Mouse (Mus musculus) neural tube, embryonic 13.5 days (tissue): Measurements from ENCODE around the gene Sec61a1. TPM values are rescaled to one million over a fixed set of nuclear protein-coding genes. Genes with fewer than 3 reads are reported as not detected.

Source experiments
- ATAC-seq: fragments of 200-750 bp; cut with Nextera tagmentation; 2 replicates; pipeline ENCODE4 v1.8.0; 2017; ENCODE audit warnings: low read depth, mild to moderate bottlenecking, moderate TSS enrichment, moderate library complexity
- H3K27ac ChIP-seq: fragments of 300-500 bp; sonication (generic); replicated peaks from 2 replicates; pipeline ENCODE4 v1.5.1; 2015; ENCODE audit warnings: moderate library complexity, mild to moderate bottlenecking, inconsistent platforms
- H3K27me3 ChIP-seq: fragments of 300-500 bp; sonication (generic); 2 replicates; pipeline ENCODE4 v1.6.1; 2015; ENCODE audit warnings: mild to moderate bottlenecking, inconsistent platforms
- H3K36me3 ChIP-seq: fragments of 300-500 bp; sonication (generic); 2 replicates; pipeline ENCODE4 v1.6.1; 2015; ENCODE audit warnings: mild to moderate bottlenecking, inconsistent platforms
- H3K4me1 ChIP-seq: fragments of 300-500 bp; sonication (generic); replicated peaks from 2 replicates; pipeline ENCODE4 v1.6.1; 2015; ENCODE audit warnings: inconsistent platforms
- H3K4me2 ChIP-seq: fragments of 300-500 bp; sonication (generic); 2 replicates; pipeline ENCODE4 v1.6.1; 2015; ENCODE audit warnings: inconsistent platforms, mild to moderate bottlenecking, moderate library complexity
- H3K4me3 ChIP-seq: fragments of 300-500 bp; sonication (generic); 2 replicates; pipeline ENCODE4 v1.5.1; 2015; ENCODE audit warnings: mild to moderate bottlenecking, inconsistent platforms
- H3K9ac ChIP-seq: fragments of 300-500 bp; sonication (generic); 2 replicates; pipeline ENCODE4 v1.6.1; 2015; ENCODE audit warnings: moderate library complexity, mild to moderate bottlenecking, inconsistent platforms
- H3K9me3 ChIP-seq: fragments of 300-500 bp; sonication (generic); 2 replicates; pipeline ENCODE4 v1.6.1; 2016; ENCODE audit warnings: inconsistent platforms
- WGBS: fragments of 180-500 bp; shearing (Covaris S2); methylation state at CpG from one replicate; pipeline ENCODE4 v1.1.7; 2015; 5-methylcytosine and 5-hydroxymethylcytosine counted together
- polyA plus RNA-seq: library from polyadenylated mRNA; unstranded; fragments of >200 nt; fragmentation: Nextera tagmentation; extraction: Ambion mirVana; gene quantifications from 2 replicates; pipeline ENCODE4 v1.2.1, GENCODE M21; 2015

The Sec61a1 gene
- polyA plus RNA-seq, result 164 and 173 TPM in 2 replicates

DNA sequence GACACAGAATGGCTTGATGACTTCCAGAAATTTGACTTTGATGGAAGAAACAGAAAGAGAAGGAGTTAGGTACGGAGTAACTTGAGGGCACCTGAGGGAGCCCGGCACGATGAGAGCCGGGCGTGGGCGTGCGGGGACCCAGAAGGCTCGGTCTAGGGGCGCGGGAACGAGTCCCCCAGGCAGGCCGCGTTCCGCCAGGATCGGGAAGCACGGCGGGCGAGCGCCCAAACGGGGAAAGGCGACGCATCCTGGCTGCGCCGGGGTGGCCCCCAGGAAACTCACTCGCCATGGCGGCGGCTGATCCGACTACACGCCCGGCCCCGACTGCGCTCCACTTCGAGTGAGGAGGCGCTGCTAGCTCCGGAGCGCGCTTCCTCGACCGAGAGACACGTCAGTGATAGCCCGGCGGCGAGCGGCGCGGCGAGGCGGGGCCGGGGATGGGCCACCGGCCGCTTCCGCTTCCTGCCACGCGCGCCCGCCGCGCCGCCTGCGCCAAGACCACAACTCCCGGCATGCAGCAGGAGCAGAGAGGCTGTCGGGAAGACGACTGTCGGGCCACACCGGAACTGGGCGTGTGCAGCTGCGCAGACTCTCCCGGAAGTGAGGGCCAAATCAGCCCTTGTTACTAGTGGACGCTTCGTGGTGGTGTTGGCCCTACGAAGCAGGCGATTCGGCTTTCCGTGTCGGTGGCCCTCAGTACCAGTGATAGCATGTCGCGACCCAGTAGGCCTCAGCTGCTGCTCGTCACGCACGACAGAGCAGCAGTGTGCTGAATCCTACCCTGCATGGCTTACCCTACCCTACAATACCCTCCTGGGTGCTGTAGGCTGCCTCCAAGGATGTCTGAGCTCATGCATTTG lies at the start of gene Sec61a1:
Gene Sec61a1 (minus strand): TSS at position 502 of the 860 bp plus-strand sequence.
- Histone ChIP-seq H3K4me2 (peak within 1 kb of the TSS; percentile 95), H3K27me3 (no peaks in the 10 kb centered on the region), H3K27ac (peak within 1 kb of the TSS; percentile 93), H3K9ac (peak within 1 kb of the TSS; percentile 92), H3K36me3 (peaks cover 26% of the 10 kb centered on the region), H3K4me1 (peaks cover 33% of the 10 kb centered on the region), H3K4me3 (peak within 1 kb of the TSS; percentile 96), H3K9me3 (no peaks in the 10 kb centered on the region)
- peak; percentile 98 for ATAC-seq
- WGBS, result under 1% methylated on average over 79 of the region's 80 CpGs

- Histone ChIP-seq H3K9ac (no peak overlapping the region), H3K4me3 (no peak overlapping the region), H3K4me1 (no peaks in the 10 kb centered on the region), H3K9me3 (no peaks in the 10 kb centered on the region), H3K27me3 (peaks cover 24% of the 10 kb centered on the region), H3K36me3 (no peaks in the 10 kb centered on the region), H3K4me2 (no peak overlapping the region), H3K27ac (no peak overlapping the region)
- ATAC-seq, result no peak
- WGBS, result 8% methylated on average over 7 of the region's 7 CpGs
Observed at GRCm38 (mm10) chr6:88566676-88567075, 48.0 kb upstream of the Sec61a1 start.

DNA sequence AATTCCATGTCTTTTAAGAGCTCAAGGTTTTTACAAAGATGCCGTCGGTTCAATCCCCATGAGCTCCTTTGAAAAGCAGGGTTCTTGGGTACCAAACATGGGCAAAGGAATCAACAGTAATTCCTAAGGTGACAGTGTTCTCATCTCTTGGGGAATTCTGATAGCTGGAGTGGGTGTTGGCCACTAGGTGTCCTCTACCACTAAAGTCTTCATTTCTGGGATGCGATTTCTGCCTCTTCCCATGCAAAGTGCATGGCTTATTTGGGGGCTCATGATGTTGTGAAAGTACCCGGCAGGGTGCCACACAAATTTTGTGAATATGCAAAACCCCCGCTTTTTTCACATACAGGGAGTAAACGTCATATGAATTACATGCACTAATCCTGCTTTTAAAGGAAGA lies 46.3 kb upstream of the Sec61a1 start:
- H3K4me3 ChIP-seq, result no peak overlapping the region
- H3K9ac ChIP-seq, result no peak overlapping the region
- WGBS, result 41% methylated on average over 6 of the region's 6 CpGs
- H3K36me3 ChIP-seq, result no peaks in the 10 kb centered on the region
- peaks cover 24% of the 10 kb centered on the region for H3K27me3 ChIP-seq
- ATAC-seq, result no peak
- no peak overlapping the region for H3K4me2 ChIP-seq
- H3K27ac ChIP-seq, result no peak overlapping the region
- no peaks in the 10 kb centered on the region for H3K4me1 ChIP-seq
- H3K9me3 ChIP-seq, result no peaks in the 10 kb centered on the region

DNA sequence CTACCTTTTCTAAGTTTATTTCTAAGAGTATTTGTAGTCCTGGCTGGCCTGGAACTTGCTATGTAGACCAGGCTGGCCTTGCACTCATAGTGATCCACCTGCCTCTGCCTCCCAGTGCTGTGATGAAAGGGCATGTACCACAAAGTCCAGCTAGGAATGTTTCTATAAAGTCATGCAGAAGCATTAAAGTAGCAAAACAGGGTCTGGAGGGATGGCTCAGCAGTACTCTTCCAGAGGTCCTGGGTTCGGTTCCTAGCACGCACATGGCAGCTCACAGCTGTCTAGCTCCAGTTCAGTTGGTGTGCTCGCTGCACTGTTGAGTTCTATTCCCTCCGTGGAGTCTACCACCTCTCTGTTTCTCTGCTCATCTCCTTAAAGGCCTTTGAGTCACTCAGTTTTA lies 41.5 kb upstream of the Sec61a1 start:
- H3K4me1 ChIP-seq, result no peaks in the 10 kb centered on the region
- 90% methylated on average over 4 of the region's 4 CpGs for WGBS
- H3K36me3 ChIP-seq, result no peaks in the 10 kb centered on the region
- ATAC-seq, result no peak
- no peak overlapping the region for H3K4me3 ChIP-seq
- H3K4me2 ChIP-seq, result no peak overlapping the region
- no peak overlapping the region for H3K27ac ChIP-seq
- H3K27me3 ChIP-seq, result 0 out of 2 replicates have a peak, but pooled peaks cover 7% of the 10 kb centered on the region
- no peaks in the 10 kb centered on the region for H3K9me3 ChIP-seq
- no peak overlapping the region for H3K9ac ChIP-seq

DNA sequence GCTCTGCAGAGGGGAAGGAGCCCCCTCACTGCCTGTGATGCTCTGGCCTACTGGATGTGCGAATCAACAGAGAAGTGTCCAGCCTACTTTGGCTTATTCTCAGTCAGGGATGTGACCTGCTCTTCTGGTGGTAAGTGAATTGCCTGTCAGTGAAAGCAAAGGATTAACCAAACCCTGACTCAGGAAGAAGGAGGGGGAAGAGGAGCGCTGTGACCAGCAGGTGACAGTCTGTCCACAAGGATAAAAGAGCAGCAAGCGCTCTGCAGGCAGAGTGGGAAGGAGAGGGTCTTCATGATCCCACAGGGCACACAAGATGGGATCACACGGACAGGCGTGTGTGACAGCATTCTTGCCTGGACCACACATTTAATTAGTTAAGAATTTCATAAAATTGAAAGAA lies 41.0 kb upstream of the Sec61a1 start:
- ATAC-seq, result no peak
- Histone ChIP-seq H3K27me3 (0 out of 2 replicates have a peak, but pooled peaks cover 4% of the 10 kb centered on the region), H3K36me3 (no peaks in the 10 kb centered on the region), H3K27ac (no peak overlapping the region), H3K4me2 (no peak overlapping the region), H3K4me3 (no peak overlapping the region), H3K9ac (no peak overlapping the region), H3K4me1 (no peaks in the 10 kb centered on the region), H3K9me3 (no peaks in the 10 kb centered on the region)
- WGBS, result 47% methylated on average over 5 of the region's 5 CpGs

GRCm38 (mm10) chr6:88558076-88558475 lies 39.4 kb upstream of the Sec61a1 start:
- H3K4me1 ChIP-seq, result no peaks in the 10 kb centered on the region
- no peak overlapping the region for H3K4me3 ChIP-seq
- ATAC-seq, result no peak
- H3K4me2 ChIP-seq, result no peak overlapping the region
- 85% methylated on average over 1 of the region's 1 CpGs for WGBS
- no peaks in the 10 kb centered on the region for H3K9me3 ChIP-seq
- no peak overlapping the region for H3K9ac ChIP-seq
- H3K36me3 ChIP-seq, result no peaks in the 10 kb centered on the region
- H3K27me3 ChIP-seq, result no peaks in the 10 kb centered on the region
- H3K27ac ChIP-seq, result no peak overlapping the region

DNA sequence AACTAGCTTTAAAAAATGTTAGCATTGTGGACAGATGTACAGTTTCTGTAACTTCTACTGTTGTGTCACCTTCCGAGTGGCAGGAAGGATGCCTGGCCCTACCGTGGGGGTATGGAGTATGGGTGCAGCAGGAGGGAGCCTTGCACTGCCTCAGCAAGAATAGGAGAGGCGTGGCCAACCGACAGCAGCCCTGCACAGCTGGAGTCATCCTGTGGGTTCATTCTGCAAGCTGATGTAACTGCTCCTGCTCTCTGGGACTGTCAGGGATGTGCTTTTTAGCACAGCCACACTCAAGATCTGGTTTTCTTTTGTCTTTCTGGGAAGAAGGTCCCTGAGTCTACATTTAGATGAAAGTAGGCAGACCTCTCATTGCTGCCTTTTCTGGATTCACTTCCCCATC lies 38.8 kb upstream of the Sec61a1 start:
- H3K4me1 ChIP-seq, result no peaks in the 10 kb centered on the region
- no peak overlapping the region for H3K4me3 ChIP-seq
- no peaks in the 10 kb centered on the region for H3K36me3 ChIP-seq
- H3K9ac ChIP-seq, result no peak overlapping the region
- H3K27me3 ChIP-seq, result no peaks in the 10 kb centered on the region
- WGBS, result 14% methylated on average over 4 of the region's 4 CpGs
- H3K4me2 ChIP-seq, result no peak overlapping the region
- H3K9me3 ChIP-seq, result no peaks in the 10 kb centered on the region
- H3K27ac ChIP-seq, result no peak overlapping the region
- ATAC-seq, result no peak

DNA sequence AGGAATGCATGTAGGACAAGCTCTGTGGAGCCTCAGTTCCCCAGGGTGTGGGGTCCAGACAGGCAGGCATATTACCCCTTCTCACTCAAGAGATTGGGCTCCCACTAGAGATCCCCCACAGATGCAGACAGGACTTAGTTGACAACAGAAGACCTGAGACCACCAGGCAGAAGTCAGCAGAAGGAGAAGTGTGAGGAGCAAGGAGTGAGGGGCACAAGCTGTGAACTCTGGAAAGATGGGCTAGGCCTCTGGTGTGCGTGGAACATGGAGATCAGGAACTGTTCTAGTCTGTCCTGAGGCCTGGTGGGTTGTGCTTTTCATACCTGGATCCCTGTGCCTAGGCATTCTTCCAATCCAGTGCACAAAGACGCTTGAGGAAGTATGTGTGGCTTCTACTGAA lies 31.2 kb upstream of the Sec61a1 start:
- Histone ChIP-seq H3K9me3 (no peaks in the 10 kb centered on the region), H3K27me3 (peaks cover 21% of the 10 kb centered on the region), H3K36me3 (no peaks in the 10 kb centered on the region), H3K4me1 (peaks cover 8% of the 10 kb centered on the region), H3K4me3 (no peak overlapping the region), H3K9ac (no peak overlapping the region), H3K4me2 (no peak overlapping the region), H3K27ac (no peak overlapping the region)
- WGBS, result 89% methylated on average over 2 of the region's 2 CpGs
- no peak for ATAC-seq

DNA sequence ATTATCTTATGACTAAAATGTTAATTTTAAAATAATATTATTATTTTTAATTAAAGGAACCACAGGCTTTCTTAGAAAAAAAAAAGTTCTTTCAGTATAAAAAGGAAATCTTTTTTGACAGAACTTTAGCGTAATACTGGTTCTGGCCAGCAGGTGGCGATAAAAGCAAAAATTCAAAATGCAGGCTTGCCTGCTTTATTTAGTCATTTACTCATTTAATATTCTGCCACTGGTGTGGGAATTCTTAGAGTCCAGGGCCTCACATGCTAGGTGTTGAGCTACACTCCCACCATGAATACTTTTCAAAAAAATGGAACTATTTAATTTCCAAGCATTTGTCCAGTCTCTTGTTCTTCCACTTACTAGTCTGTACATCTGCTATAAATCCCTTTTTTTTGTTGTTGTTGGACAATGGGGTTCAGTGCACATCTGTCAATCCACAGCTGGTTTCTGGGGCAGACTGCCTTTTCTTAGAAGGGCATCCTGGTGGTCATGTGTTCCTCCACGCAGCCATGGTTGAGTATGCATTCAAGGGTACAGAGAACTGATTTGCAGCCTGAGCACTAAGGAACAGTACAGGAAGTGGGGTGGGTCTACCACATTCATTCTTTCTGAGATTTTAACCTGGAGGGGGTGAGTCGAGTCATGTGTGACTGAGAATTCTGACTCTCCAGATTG lies 30.6 kb upstream of the Sec61a1 start:
- Histone ChIP-seq H3K27ac (no peak overlapping the region), H3K4me2 (no peak overlapping the region), H3K9me3 (no peaks in the 10 kb centered on the region), H3K9ac (no peak overlapping the region), H3K4me1 (peaks cover 10% of the 10 kb centered on the region), H3K27me3 (peaks cover 21% of the 10 kb centered on the region), H3K4me3 (no peak overlapping the region), H3K36me3 (no peaks in the 10 kb centered on the region)
- ATAC-seq, result no peak
- 29% methylated on average over 4 of the region's 4 CpGs for WGBS

DNA sequence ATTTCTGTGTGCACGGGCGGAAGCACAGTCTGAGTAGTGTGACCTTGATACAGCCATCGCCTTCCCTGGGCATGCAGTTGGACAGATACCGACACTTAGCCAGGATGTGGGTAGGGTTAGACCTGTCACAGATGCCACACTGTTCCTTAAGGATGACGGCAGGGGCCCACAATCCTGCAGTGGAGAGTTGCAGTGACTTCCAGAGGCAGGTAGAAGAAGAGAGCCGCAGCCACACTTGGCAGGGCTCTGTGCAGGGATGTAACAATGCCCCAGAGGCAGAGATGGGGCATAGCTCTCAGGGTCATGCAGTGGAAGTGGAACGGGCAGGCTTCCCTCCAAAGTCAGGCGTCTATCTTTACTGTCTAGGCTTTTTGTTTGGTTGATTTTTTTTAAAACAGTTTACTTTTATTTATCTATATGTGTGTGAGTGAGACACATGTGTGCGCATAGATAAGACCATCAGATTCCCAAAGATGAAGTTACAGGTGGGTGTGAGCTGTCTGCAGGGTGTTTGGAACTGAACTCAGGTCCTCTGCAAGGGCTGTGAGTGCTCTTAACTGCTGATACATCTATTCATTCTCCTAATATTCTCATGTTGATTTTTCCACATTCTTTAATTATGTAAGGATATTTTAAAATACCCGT lies 29.8 kb upstream of the Sec61a1 start:
- peaks cover 10% of the 10 kb centered on the region for H3K4me1 ChIP-seq
- no peak overlapping the region for H3K4me2 ChIP-seq
- H3K4me3 ChIP-seq, result no peak overlapping the region
- H3K9me3 ChIP-seq, result no peaks in the 10 kb centered on the region
- ATAC-seq, result no peak
- no peak overlapping the region for H3K9ac ChIP-seq
- 84% methylated on average over 10 of the region's 10 CpGs for WGBS
- no peaks in the 10 kb centered on the region for H3K36me3 ChIP-seq
- H3K27me3 ChIP-seq, result peaks cover 21% of the 10 kb centered on the region
- no peak overlapping the region for H3K27ac ChIP-seq

GRCm38 (mm10) chr6:88545397-88545790 lies 26.7 kb upstream of the Sec61a1 start:
- WGBS, result 23% methylated on average over 10 of the region's 10 CpGs
- Histone ChIP-seq H3K9ac (peak overlapping the region; percentile 42; the same call in 1 of the 2 replicates), H3K4me1 (peaks cover 10% of the 10 kb centered on the region), H3K4me2 (no peak overlapping the region), H3K27ac (no peak overlapping the region), H3K36me3 (no peaks in the 10 kb centered on the region), H3K27me3 (peaks cover 21% of the 10 kb centered on the region), H3K4me3 (no peak overlapping the region), H3K9me3 (no peaks in the 10 kb centered on the region)
- no peak for ATAC-seq
